Comparison of ENCODE assay signal across 12 mouse cellular contexts in genomic region chr3:62192466-62192865, GRCm38 (mm10).
A peak's percentile ranks its signal among the peaks of the same experiment; 100 is the strongest.
DNase-seq lines count a peak whose midpoint lies in the region; ATAC-seq and TF ChIP-seq lines count a peak whose summit lies in the region.
"Had no signal": no experiment of that assay in that cellular context is flagged by ENCODE, and none has a peak within 500 bp of the region (broad histone marks: within the 10 kb centered on the region; RNA-seq: fewer than 3 reads in every experiment).

No protein-coding gene starts in this region.

- H3K4me3 ChIP-seq in heart, postnatal 0 days (ENCODE audit: low read depth, low read length) = no peak overlapping the region
- no peak overlapping the region for H3K4me3 ChIP-seq in heart, embryonic 11.5 days (ENCODE audit: low read depth, low read length)
- H3K4me3 ChIP-seq in lung, postnatal 0 days (ENCODE audit: low read depth, low read length) = no peak overlapping the region

- no peak overlapping the region for H3K4me2 ChIP-seq in heart, postnatal 0 days (ENCODE audit: low read depth, low read length)
- no peak overlapping the region for H3K4me2 ChIP-seq in heart, embryonic 11.5 days
- H3K4me2 ChIP-seq in lung, postnatal 0 days (replicated peaks; ENCODE audit: low read depth, low read length) = no peak overlapping the region

- DNase-seq in heart, postnatal 0 days (ENCODE audit: low spot score) = peak; percentile 32
- peak; percentile 60 for DNase-seq in lung, postnatal 0 days (ENCODE audit: low spot score)
- DNase-seq in lung, postnatal 4 days = no peak
- DNase-seq in embryo, embryonic 11 days = peak; percentile 54
- peak; percentile 20 for DNase-seq in retina, adult 2 months (ENCODE audit: low read depth, low spot score)
- DNase-seq in thymus, postnatal 14 days = no peak
- DNase-seq in kidney, postnatal 25 days = no peak
- DNase-seq: cerebellum, adult 8-10 months; heart, postnatal 14 days; liver; thymus, postnatal 36 days had no signal

- no peaks in the 10 kb centered on the region for H3K36me3 ChIP-seq in heart, postnatal 0 days (replicated peaks; ENCODE audit: control insufficient read depth, insufficient read depth, low read length)
- no peaks in the 10 kb centered on the region for H3K36me3 ChIP-seq in heart, embryonic 11.5 days (ENCODE audit: control insufficient read depth, insufficient read depth, low read length)
- no peaks in the 10 kb centered on the region for H3K36me3 ChIP-seq in lung, postnatal 0 days (ENCODE audit: insufficient read depth, low read length)

- ATAC-seq in heart, postnatal 0 days (ENCODE audit: insufficient read depth, low read depth) = no peak
- ATAC-seq in heart, embryonic 11.5 days (replicated peaks; ENCODE audit: insufficient number of reproducible peaks, low FRiP score, low TSS enrichment) = no peak
- ATAC-seq in lung, postnatal 0 days = no peak

- TF ChIP-seq CTCF in heart, postnatal 0 days (IDR thresholded peaks at IDR 0.05; ENCODE audit: low read depth) = peak; percentile 63
- peak; percentile 76 for TF ChIP-seq CTCF in lung, postnatal 0 days (IDR thresholded peaks at IDR 0.05)

- TF ChIP-seq EP300 in heart, postnatal 0 days (IDR thresholded peaks at IDR 0.05; ENCODE audit: low read depth) = no peak
- TF ChIP-seq EP300 in lung, postnatal 0 days (IDR thresholded peaks at IDR 0.05) = no peak

- H3K27me3 ChIP-seq in heart, postnatal 0 days (ENCODE audit: control insufficient read depth, insufficient read depth, low read length) = no peaks in the 10 kb centered on the region
- H3K27me3 ChIP-seq in heart, embryonic 11.5 days (ENCODE audit: control insufficient read depth, insufficient read depth, low read length) = no peaks in the 10 kb centered on the region
- H3K27me3 ChIP-seq in lung, postnatal 0 days (replicated peaks; ENCODE audit: insufficient read depth, low read length) = no peaks in the 10 kb centered on the region

- no peak overlapping the region for H3K9ac ChIP-seq in heart, postnatal 0 days (replicated peaks; ENCODE audit: low read depth, low read length)
- H3K9ac ChIP-seq in heart, embryonic 11.5 days (ENCODE audit: low read depth, low read length) = no peak overlapping the region
- no peak overlapping the region for H3K9ac ChIP-seq in lung, postnatal 0 days (replicated peaks; ENCODE audit: low read depth)

- H3K4me1 ChIP-seq in heart, postnatal 0 days (ENCODE audit: control insufficient read depth, insufficient read depth) = no peaks in the 10 kb centered on the region
- H3K4me1 ChIP-seq in heart, embryonic 11.5 days (ENCODE audit: control insufficient read depth, insufficient read depth, low read length) = no peaks in the 10 kb centered on the region
- H3K4me1 ChIP-seq in lung, postnatal 0 days (ENCODE audit: insufficient read depth, low read depth, low read length) = no peaks in the 10 kb centered on the region

- no peaks in the 10 kb centered on the region for H3K9me3 ChIP-seq in heart, postnatal 0 days (replicated peaks; ENCODE audit: control insufficient read depth, low read length)
- no peaks in the 10 kb centered on the region for H3K9me3 ChIP-seq in heart, embryonic 11.5 days (replicated peaks; ENCODE audit: control insufficient read depth, low read length)
- H3K9me3 ChIP-seq in lung, postnatal 0 days (ENCODE audit: low read length) = no peaks in the 10 kb centered on the region

- no peak overlapping the region for H3K27ac ChIP-seq in heart, postnatal 0 days (ENCODE audit: low read depth)
- no peak overlapping the region for H3K27ac ChIP-seq in heart, embryonic 11.5 days (ENCODE audit: low read depth, low read length)
- H3K27ac ChIP-seq in lung, postnatal 0 days (ENCODE audit: low read length) = no peak overlapping the region

- WGBS in heart, postnatal 0 days = 21% methylated on average over 1 of the region's 1 CpGs
- 57% methylated on average over 1 of the region's 1 CpGs for WGBS in heart, embryonic 11.5 days (ENCODE audit: insufficient replicate concordance)
- WGBS in lung, postnatal 0 days = 18% methylated on average over 1 of the region's 1 CpGs

Comparison
In these comparisons a context has a peak if more than half of its experiments do, and no peak if none do; other contexts are left out.
1. DNase-seq: peak in heart, postnatal 0 days (single experiment), lung, postnatal 0 days (single experiment), embryo, embryonic 11 days (single experiment) and retina, adult 2 months (single experiment); none in lung, postnatal 4 days (0 of 2), thymus, postnatal 14 days (single experiment) and kidney, postnatal 25 days (0 of 2).